Mouse (Mus musculus): ENCODE measurements at regions not wholly inside any gene's neighbourhood (a gene's known extent, or its start where the extent isn't known, plus 50 kb on each side); places are given as distances from the start of the nearest gene placed in this dataset.

- TF ChIP-seq CTCF (IDR thresholded peaks at IDR 0.05; ENCODE audit: control insufficient read depth, insufficient read depth, low read length) (no peak), POLR2A (IDR thresholded peaks at IDR 0.05; ENCODE audit: borderline replicate concordance, control insufficient read depth, low read depth, low read length) (no peak)
- WGBS: 85% methylated on average over 4 of the region's 4 CpGs
- Histone ChIP-seq H3K4me3 (replicated peaks; ENCODE audit: control insufficient read depth, low read depth, low read length) (no peak overlapping the region), H3K4me1 (ENCODE audit: control insufficient read depth, insufficient read depth, low read length) (peaks cover 2% of the 10 kb centered on the region; the same call in 1 of the 2 replicates), H3K27ac (ENCODE audit: control insufficient read depth, insufficient read depth, low read depth, low read length, poor library complexity) (no peak overlapping the region)
Measured at GRCm38 (mm10) chr1:92370842-92371241, 102.8 kb downstream of the Ndufa10 start.

DNA sequence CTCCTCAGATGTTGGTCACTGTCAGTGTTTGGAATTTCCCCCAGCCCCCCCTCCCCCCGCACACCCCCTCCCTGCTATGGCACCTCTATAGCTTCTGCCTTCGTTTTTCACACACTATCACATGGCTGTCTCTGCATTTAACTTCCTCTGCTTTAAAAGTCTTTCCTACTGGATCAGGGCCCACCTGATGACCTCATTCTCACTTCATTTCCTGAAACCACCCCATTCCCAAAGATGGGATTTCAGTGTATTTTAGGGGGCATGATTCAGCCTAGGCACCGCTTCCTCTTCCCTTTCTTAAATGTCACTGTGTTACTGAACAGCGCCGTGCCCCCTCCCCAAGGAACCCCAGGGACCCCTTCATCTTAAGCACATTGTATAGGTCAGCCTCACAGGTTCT, 103.7 kb downstream of the Ndufa10 start:
- 70% methylated on average over 5 of the region's 5 CpGs for WGBS
- TF ChIP-seq CTCF (IDR thresholded peaks at IDR 0.05; ENCODE audit: control insufficient read depth, insufficient read depth, low read length) (no peak), POLR2A (IDR thresholded peaks at IDR 0.05; ENCODE audit: borderline replicate concordance, control insufficient read depth, low read depth, low read length) (no peak)
- no peak overlapping the region for H3K4me3 ChIP-seq (replicated peaks; ENCODE audit: control insufficient read depth, low read depth, low read length)

GRCm38 (mm10) chr1:92366249-92366648, 107.4 kb downstream of the Ndufa10 start:
- Histone ChIP-seq H3K27ac (ENCODE audit: control insufficient read depth, insufficient read depth, low read depth, low read length, poor library complexity) (no peak overlapping the region), H3K4me3 (replicated peaks; ENCODE audit: control insufficient read depth, low read depth, low read length) (no peak overlapping the region), H3K4me1 (ENCODE audit: control insufficient read depth, insufficient read depth, low read length) (peaks cover under 1% of the 10 kb centered on the region; the same call in 1 of the 2 replicates)
- 77% methylated on average over 5 of the region's 5 CpGs for WGBS
- TF ChIP-seq CTCF (IDR thresholded peaks at IDR 0.05; ENCODE audit: control insufficient read depth, insufficient read depth, low read length): no peak
- no peak for TF ChIP-seq POLR2A (IDR thresholded peaks at IDR 0.05; ENCODE audit: borderline replicate concordance, control insufficient read depth, low read depth, low read length)

More for the DNA sequence above, 103.7 kb downstream of the Ndufa10 start:
- Histone ChIP-seq H3K4me1 (ENCODE audit: control insufficient read depth, insufficient read depth, low read length) (peaks cover 2% of the 10 kb centered on the region; the same call in 1 of the 2 replicates), H3K27ac (ENCODE audit: control insufficient read depth, insufficient read depth, low read depth, low read length, poor library complexity) (no peak overlapping the region)

DNA sequence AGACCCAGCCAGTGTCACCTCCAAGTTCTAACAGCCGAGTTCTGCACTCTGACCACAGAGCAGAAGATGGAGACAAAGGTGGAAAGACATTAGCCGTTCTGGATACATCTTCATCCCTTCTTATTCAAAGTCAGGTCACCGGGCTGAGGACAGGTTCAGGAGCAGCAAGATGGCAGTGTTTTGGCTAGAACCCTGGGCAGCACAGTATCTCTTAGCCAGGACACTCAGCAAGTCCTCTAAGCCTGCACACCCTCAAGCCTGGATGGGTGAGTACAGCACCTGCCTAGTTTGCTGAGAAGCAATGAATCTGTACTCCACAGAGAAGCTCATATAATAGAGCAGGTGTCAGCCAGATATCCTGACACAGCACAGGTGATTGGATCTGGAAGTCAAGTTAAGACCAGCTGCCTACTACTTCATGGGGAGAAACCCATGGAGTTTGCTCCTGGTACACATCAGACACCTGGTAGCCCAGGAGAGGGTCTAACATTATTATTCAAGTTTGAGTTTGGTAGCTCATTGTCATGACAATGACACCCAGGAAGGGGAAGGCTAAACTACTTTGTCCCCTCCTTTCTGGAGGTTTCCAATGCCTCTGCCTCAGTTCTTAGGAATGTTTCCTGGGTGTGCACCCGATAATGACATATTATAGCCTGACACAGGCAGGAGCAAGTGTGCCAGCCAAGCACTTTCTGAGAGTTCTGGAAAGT, 108.1 kb downstream of the Ndufa10 start:
- no peak overlapping the region for H3K27ac ChIP-seq (ENCODE audit: control insufficient read depth, insufficient read depth, low read depth, low read length, poor library complexity)
- 79% methylated on average over 4 of the region's 4 CpGs for WGBS
- H3K4me1 ChIP-seq (ENCODE audit: control insufficient read depth, insufficient read depth, low read length): no peaks in the 10 kb centered on the region
- TF ChIP-seq POLR2A (IDR thresholded peaks at IDR 0.05; ENCODE audit: borderline replicate concordance, control insufficient read depth, low read depth, low read length): no peak
- no peak for TF ChIP-seq CTCF (IDR thresholded peaks at IDR 0.05; ENCODE audit: control insufficient read depth, insufficient read depth, low read length)
- no peak overlapping the region for H3K4me3 ChIP-seq (replicated peaks; ENCODE audit: control insufficient read depth, low read depth, low read length)

DNA sequence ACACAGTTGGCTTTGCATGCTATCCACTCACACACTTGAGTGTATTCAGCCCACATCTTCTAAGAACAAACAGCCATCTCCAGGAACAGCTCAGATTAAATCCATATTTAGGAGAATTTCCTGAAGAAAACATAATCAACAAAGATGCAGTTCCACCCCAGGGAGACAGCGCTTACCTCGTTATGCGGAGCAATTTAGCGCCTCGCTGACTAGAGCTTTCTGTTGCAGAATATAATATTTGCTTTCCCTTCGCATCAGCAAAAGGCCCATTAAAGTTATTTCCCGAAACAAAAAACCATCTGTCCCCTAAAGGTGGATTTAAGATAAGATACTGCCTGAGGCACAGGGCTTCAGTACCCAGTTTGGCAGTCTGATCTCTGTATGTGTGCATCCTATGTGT, 112.0 kb downstream of the Ndufa10 start:
- no peak overlapping the region for H3K27ac ChIP-seq (ENCODE audit: control insufficient read depth, insufficient read depth, low read depth, low read length, poor library complexity)
- no peaks in the 10 kb centered on the region; the same call in 1 of the 2 replicates for H3K4me1 ChIP-seq (ENCODE audit: control insufficient read depth, insufficient read depth, low read length)
- 84% methylated on average over 7 of the region's 7 CpGs for WGBS
- TF ChIP-seq POLR2A (IDR thresholded peaks at IDR 0.05; ENCODE audit: borderline replicate concordance, control insufficient read depth, low read depth, low read length): no peak
- no peak for TF ChIP-seq CTCF (IDR thresholded peaks at IDR 0.05; ENCODE audit: control insufficient read depth, insufficient read depth, low read length)
- no peak overlapping the region for H3K4me3 ChIP-seq (replicated peaks; ENCODE audit: control insufficient read depth, low read depth, low read length)

GRCm38 (mm10) chr1:92360255-92360654, 113.4 kb downstream of the Ndufa10 start:
- Histone ChIP-seq H3K27ac (ENCODE audit: control insufficient read depth, insufficient read depth, low read depth, low read length, poor library complexity) (no peak overlapping the region), H3K4me3 (replicated peaks; ENCODE audit: control insufficient read depth, low read depth, low read length) (no peak overlapping the region), H3K4me1 (ENCODE audit: control insufficient read depth, insufficient read depth, low read length) (no peaks in the 10 kb centered on the region; the same call in 1 of the 2 replicates)
- 10% methylated on average over 7 of the region's 7 CpGs for WGBS
- no peak for TF ChIP-seq POLR2A (IDR thresholded peaks at IDR 0.05; ENCODE audit: borderline replicate concordance, control insufficient read depth, low read depth, low read length)
- TF ChIP-seq CTCF (IDR thresholded peaks at IDR 0.05; ENCODE audit: control insufficient read depth, insufficient read depth, low read length): peak; percentile 71

GRCm38 (mm10) chr1:92359473-92359872, 114.2 kb downstream of the Ndufa10 start:
- Histone ChIP-seq H3K4me3 (replicated peaks; ENCODE audit: control insufficient read depth, low read depth, low read length) (no peak overlapping the region), H3K4me1 (ENCODE audit: control insufficient read depth, insufficient read depth, low read length) (no peaks in the 10 kb centered on the region; the same call in 1 of the 2 replicates), H3K27ac (ENCODE audit: control insufficient read depth, insufficient read depth, low read depth, low read length, poor library complexity) (no peak overlapping the region)
- WGBS: 65% methylated on average over 2 of the region's 2 CpGs
- TF ChIP-seq POLR2A (IDR thresholded peaks at IDR 0.05; ENCODE audit: borderline replicate concordance, control insufficient read depth, low read depth, low read length) (no peak), CTCF (IDR thresholded peaks at IDR 0.05; ENCODE audit: control insufficient read depth, insufficient read depth, low read length) (no peak)

DNA sequence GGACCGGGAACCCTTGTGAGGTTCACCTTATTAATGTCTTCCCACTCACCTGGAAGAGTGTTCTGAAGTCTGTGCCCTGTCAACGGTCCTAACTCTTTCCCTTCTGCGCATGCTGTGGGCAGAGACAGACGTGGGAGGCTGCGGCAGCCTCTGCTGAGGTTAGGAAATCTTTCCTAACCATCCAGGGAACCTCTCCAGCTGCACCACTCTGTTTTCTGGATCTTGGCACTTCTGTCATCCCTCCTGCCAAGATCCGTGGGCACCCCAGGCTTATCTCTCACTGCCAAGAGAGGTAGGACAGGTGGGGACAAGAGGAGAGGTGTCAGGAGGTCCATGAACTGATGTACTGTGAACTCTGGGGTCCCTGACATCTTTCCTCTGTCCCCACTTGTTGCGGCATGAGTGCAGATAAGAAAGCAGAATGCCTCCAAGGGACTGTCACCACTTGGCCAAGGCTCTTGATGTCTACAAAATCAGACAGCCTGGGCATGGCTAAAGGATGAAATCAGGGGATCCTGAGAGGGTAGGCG, 114.8 kb downstream of the Ndufa10 start:
- H3K4me1 ChIP-seq (ENCODE audit: control insufficient read depth, insufficient read depth, low read length): no peaks in the 10 kb centered on the region; the same call in 1 of the 2 replicates
- TF ChIP-seq POLR2A (IDR thresholded peaks at IDR 0.05; ENCODE audit: borderline replicate concordance, control insufficient read depth, low read depth, low read length) (no peak), CTCF (IDR thresholded peaks at IDR 0.05; ENCODE audit: control insufficient read depth, insufficient read depth, low read length) (no peak)
- WGBS: 68% methylated on average over 8 of the region's 8 CpGs
- no peak overlapping the region for H3K27ac ChIP-seq (ENCODE audit: control insufficient read depth, insufficient read depth, low read depth, low read length, poor library complexity)
- H3K4me3 ChIP-seq (replicated peaks; ENCODE audit: control insufficient read depth, low read depth, low read length): no peak overlapping the region
